ENCODE assay signal across 11 mouse cellular contexts in the genomic region with DNA sequence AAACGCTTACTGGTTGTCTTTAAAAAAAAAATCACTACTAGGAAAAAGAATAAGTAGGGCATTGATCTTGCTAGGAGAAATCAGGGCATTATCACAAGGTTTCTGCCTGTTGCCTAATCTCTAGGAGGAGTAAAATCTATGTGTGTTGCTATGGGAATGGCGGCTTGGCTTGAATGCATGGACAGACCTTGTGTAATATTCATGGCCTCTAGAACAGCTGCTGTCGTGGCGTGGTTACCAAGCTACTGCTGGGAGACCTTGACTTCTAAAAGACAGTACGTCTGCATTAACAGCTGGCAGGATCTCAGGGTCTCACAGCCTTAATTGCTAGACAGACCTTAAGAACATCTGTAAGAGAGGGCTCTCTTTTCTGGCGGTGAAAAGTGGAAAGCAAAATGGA.
DNase-seq lines count a peak whose midpoint lies in the region; ATAC-seq lines count a peak whose summit lies in the region.
"Had no signal": no experiment of that assay in that cellular context is flagged by ENCODE, and none has a peak within 500 bp of the region (broad histone marks: within the 10 kb centered on the region; RNA-seq: fewer than 3 reads in every experiment).

No protein-coding gene starts in this region.

- 0 out of 2 replicates have a peak overlapping the region, but pooled peaks have one; percentile 2 for H3K4me2 ChIP-seq in midbrain, embryonic 12.5 days (replicated peaks)

- peak; percentile 41 to 85 for DNase-seq in adrenal gland, adult (ENCODE audit: inconsistent age in 2 of 2, low spot score in 1 of 2)
- no peak for DNase-seq in adrenal gland, postnatal 4 days (ENCODE audit: low spot score in 2 of 2)
- DNase-seq in right cerebral cortex, postnatal 4 days: peak; percentile 5
- no peak for DNase-seq in right cerebral cortex, postnatal 36 days (ENCODE audit: low spot score in 2 of 2)
- DNase-seq in thymus, postnatal 0 days (ENCODE audit: low spot score): no peak
- DNase-seq in heart, postnatal 25 days (ENCODE audit: low spot score): no peak
- DNase-seq: kidney, postnatal 4 days; lung, embryonic 14.5 days; thymus, postnatal 4 days had no signal

- H3K27ac ChIP-seq in midbrain, embryonic 12.5 days (replicated peaks): 0 out of 2 replicates have a peak overlapping the region, but pooled peaks have one; percentile 12

- H3K27me3 ChIP-seq in midbrain, embryonic 12.5 days: no peaks in the 10 kb centered on the region

- ATAC-seq in midbrain, embryonic 12.5 days (ENCODE audit: low FRiP score, low read depth): peak; percentile 81
- ATAC-seq in erythroid progenitor cell, adult 5-6 weeks (replicated peaks; ENCODE audit: low FRiP score, poor library complexity, severe bottlenecking): no peak

- H3K4me3 ChIP-seq in midbrain, embryonic 12.5 days: no peak overlapping the region

- H3K9me3 ChIP-seq in midbrain, embryonic 12.5 days: no peaks in the 10 kb centered on the region

- H3K4me1 ChIP-seq in midbrain, embryonic 12.5 days: peaks cover 8% of the 10 kb centered on the region; the same call in 1 of the 2 replicates

- no peak overlapping the region for H3K9ac ChIP-seq in midbrain, embryonic 12.5 days (replicated peaks)
- H3K9ac ChIP-seq: lung, embryonic 14.5 days had no signal

- 23% methylated on average over 6 of the region's 6 CpGs for WGBS in midbrain, embryonic 12.5 days

- intact Hi-C loops in heart, postnatal 25 days (cut with DNase I): no loop called here

- H3K36me3 ChIP-seq in midbrain, embryonic 12.5 days: no peaks in the 10 kb centered on the region

Comparison
In these comparisons a context has a peak if more than half of its experiments do, and no peak if none do; other contexts are left out.
1. DNase-seq: peak in adrenal gland, adult (2 of 2) and right cerebral cortex, postnatal 4 days (single experiment); none in adrenal gland, postnatal 4 days (0 of 2), right cerebral cortex, postnatal 36 days (0 of 2), thymus, postnatal 0 days (single experiment) and heart, postnatal 25 days (single experiment).